Mouse (Mus musculus) limb, embryonic 15.5 days (tissue): Measurements from ENCODE around the gene Trim46. TPM values are rescaled to one million over a fixed set of nuclear protein-coding genes. Genes with fewer than 3 reads are reported as not detected.

Experiments
- ATAC-seq: fragments of 200-750 bp; cut with Nextera tagmentation; 2 replicates; pipeline ENCODE4 v1.8.0; 2017; ENCODE audit warnings: low read depth, moderate TSS enrichment; ENCODE audit not compliant: insufficient number of reproducible peaks, low FRiP score, low TSS enrichment
- H3K27ac ChIP-seq: fragments of 300-500 bp; sonication (generic); 2 replicates; pipeline ENCODE4 v1.5.1; 2015; ENCODE audit warnings: moderate library complexity, mild to moderate bottlenecking, inconsistent platforms
- H3K27me3 ChIP-seq: fragments of 300-500 bp; sonication (generic); 2 replicates; pipeline ENCODE4 v1.6.1; 2015; ENCODE audit warnings: inconsistent platforms
- H3K36me3 ChIP-seq: fragments of 300-500 bp; sonication (generic); 2 replicates; pipeline ENCODE4 v1.6.1; 2015; ENCODE audit warnings: inconsistent platforms
- H3K4me1 ChIP-seq: fragments of 300-500 bp; sonication (generic); 2 replicates; pipeline ENCODE4 v1.6.1; 2015; ENCODE audit warnings: inconsistent platforms
- H3K4me2 ChIP-seq: fragments of 300-500 bp; sonication (generic); 2 replicates; pipeline ENCODE4 v1.6.1; 2015; ENCODE audit warnings: mild to moderate bottlenecking, inconsistent platforms
- H3K4me3 ChIP-seq: fragments of 300-500 bp; sonication (generic); 2 replicates; pipeline ENCODE4 v1.5.1; 2015; ENCODE audit warnings: mild to moderate bottlenecking, inconsistent platforms
- H3K9ac ChIP-seq: fragments of 300-500 bp; sonication (generic); 2 replicates; pipeline ENCODE4 v1.6.1; 2015; ENCODE audit warnings: inconsistent platforms
- H3K9me3 ChIP-seq: fragments of 300-500 bp; sonication (generic); 2 replicates; pipeline ENCODE4 v1.6.1; 2016; ENCODE audit warnings: inconsistent platforms
- WGBS: fragments of 180-500 bp; shearing (Covaris S2); methylation state at CpG from one replicate; pipeline ENCODE4 v1.1.7; 2015; 5-methylcytosine and 5-hydroxymethylcytosine counted together
- polyA plus RNA-seq: library from polyadenylated mRNA; unstranded; fragments of >200 nt; fragmentation: Nextera tagmentation; extraction: Ambion mirVana; gene quantifications from 2 replicates; pipeline ENCODE4 v1.2.1, GENCODE M21; 2015

The Trim46 gene
- polyA plus RNA-seq, 1 experiment from 2014 or later, result 4.7 TPM

GRCm38 (mm10) chr3:89281579-89282290 lies 35.6 kb upstream of the Trim46 start:
- H3K27ac ChIP-seq, result peak overlapping the region; percentile 90
- no peak for ATAC-seq
- H3K4me3 ChIP-seq, result peak overlapping the region; percentile 58
- H3K4me2 ChIP-seq, result peak overlapping the region; percentile 94
- no peaks in the 10 kb centered on the region for H3K36me3 ChIP-seq
- 12% methylated on average over 20 of the region's 20 CpGs for WGBS
- no peaks in the 10 kb centered on the region for H3K27me3 ChIP-seq
- H3K9me3 ChIP-seq, result no peaks in the 10 kb centered on the region
- peaks cover 55% of the 10 kb centered on the region for H3K4me1 ChIP-seq
- 0 out of 2 replicates have a peak overlapping the region, but pooled peaks have one; percentile 66 for H3K9ac ChIP-seq

- H3K9ac ChIP-seq, result peak within 1 kb of the TSS; percentile 66
- peak within 1 kb of the TSS; percentile 58 for H3K4me3 ChIP-seq
- no peaks in the 10 kb centered on the region for H3K27me3 ChIP-seq
- H3K4me2 ChIP-seq, result peak within 1 kb of the TSS; percentile 94
- H3K4me1 ChIP-seq, result peaks cover 58% of the 10 kb centered on the region
- H3K9me3 ChIP-seq, result no peaks in the 10 kb centered on the region
- WGBS, result under 1% methylated on average over 52 of the region's 52 CpGs
- peak within 1 kb of the TSS; percentile 90 for H3K27ac ChIP-seq
- H3K36me3 ChIP-seq, result peaks cover 4% of the 10 kb centered on the region; the same call in 1 of the 2 replicates
- ATAC-seq, result 0 out of 2 replicates have a peak, but pooled peaks have one; percentile 20
Measured at GRCm38 (mm10) chr3:89280606-89281511, 34.8 kb upstream of the Trim46 start, which contains the start of gene Efna1. TSS of gene Efna1 (minus strand) at chr3:89281142.

DNA sequence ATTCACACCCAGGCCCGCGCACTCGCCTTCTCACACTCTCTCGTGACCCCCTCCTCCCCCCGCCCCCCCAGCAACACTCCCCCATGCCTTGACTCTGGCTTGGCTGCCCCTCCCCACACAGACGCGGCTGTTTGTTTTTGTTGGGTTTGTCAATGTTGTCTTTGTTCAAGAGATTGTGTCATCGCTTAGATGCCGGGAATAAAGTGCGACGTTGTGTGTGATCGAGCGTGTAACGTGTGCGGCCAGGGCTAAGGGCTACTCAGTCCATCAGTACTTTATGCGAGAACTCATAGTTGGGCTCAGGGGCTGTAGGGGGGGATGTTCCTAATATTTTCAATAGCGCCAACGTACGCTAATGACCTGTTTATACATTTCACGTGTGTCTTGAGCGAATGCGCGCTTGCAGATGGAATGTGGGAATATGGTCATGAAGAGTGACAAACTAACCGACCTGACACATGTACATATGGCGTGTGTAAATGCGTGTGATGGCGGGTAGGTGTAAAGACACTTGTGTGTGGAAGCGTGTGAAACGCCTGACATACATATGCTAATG lies 34.0 kb upstream of the Trim46 start:
- Histone ChIP-seq H3K4me2 (peak overlapping the region; percentile 94), H3K4me3 (peak overlapping the region; percentile 58), H3K36me3 (peaks cover 11% of the 10 kb centered on the region), H3K27ac (peak overlapping the region; percentile 90), H3K9me3 (no peaks in the 10 kb centered on the region), H3K4me1 (peaks cover 58% of the 10 kb centered on the region), H3K27me3 (no peaks in the 10 kb centered on the region), H3K9ac (peak overlapping the region; percentile 66; the same call in 1 of the 2 replicates)
- ATAC-seq, result no peak
- under 1% methylated on average over 29 of the region's 29 CpGs for WGBS

- 2% methylated on average over 34 of the region's 35 CpGs for WGBS
- H3K27me3 ChIP-seq, result no peaks in the 10 kb centered on the region
- peaks cover 17% of the 10 kb centered on the region for H3K36me3 ChIP-seq
- H3K9ac ChIP-seq, result peak overlapping the region; percentile 66
- peak; percentile 79 for ATAC-seq
- peak overlapping the region; percentile 94 for H3K4me2 ChIP-seq
- peak overlapping the region; percentile 58 for H3K4me3 ChIP-seq
- no peaks in the 10 kb centered on the region for H3K9me3 ChIP-seq
- H3K4me1 ChIP-seq, result peaks cover 58% of the 10 kb centered on the region
- peak overlapping the region; percentile 90 for H3K27ac ChIP-seq
Measured at GRCm38 (mm10) chr3:89279153-89279890, 33.2 kb upstream of the Trim46 start.

- whole genome bisulfite sequencing, result 17% methylated on average over 8 of the region's 8 CpGs
- Histone ChIP-seq H3K4me1 (peaks cover 58% of the 10 kb centered on the region), H3K9ac (peak overlapping the region; percentile 66), H3K4me2 (peak overlapping the region; percentile 94), H3K9me3 (no peaks in the 10 kb centered on the region), H3K36me3 (peaks cover 21% of the 10 kb centered on the region), H3K27ac (peak overlapping the region; percentile 90), H3K4me3 (peak overlapping the region; percentile 58), H3K27me3 (no peaks in the 10 kb centered on the region)
- no peak for ATAC-seq
Measured at GRCm38 (mm10) chr3:89278643-89279042, 32.5 kb upstream of the Trim46 start.

GRCm38 (mm10) chr3:89278107-89278506 lies 32.0 kb upstream of the Trim46 start:
- H3K4me3 ChIP-seq, result peak overlapping the region; percentile 58
- H3K27ac ChIP-seq, result peak overlapping the region; percentile 90
- peaks cover 26% of the 10 kb centered on the region for H3K36me3 ChIP-seq
- WGBS, result 54% methylated on average over 7 of the region's 7 CpGs
- H3K9ac ChIP-seq, result peak overlapping the region; percentile 8; the same call in 1 of the 2 replicates
- no peaks in the 10 kb centered on the region for H3K9me3 ChIP-seq
- H3K4me1 ChIP-seq, result peaks cover 58% of the 10 kb centered on the region
- H3K4me2 ChIP-seq, result peak overlapping the region; percentile 94
- H3K27me3 ChIP-seq, result no peaks in the 10 kb centered on the region
- ATAC-seq, result no peak

DNA sequence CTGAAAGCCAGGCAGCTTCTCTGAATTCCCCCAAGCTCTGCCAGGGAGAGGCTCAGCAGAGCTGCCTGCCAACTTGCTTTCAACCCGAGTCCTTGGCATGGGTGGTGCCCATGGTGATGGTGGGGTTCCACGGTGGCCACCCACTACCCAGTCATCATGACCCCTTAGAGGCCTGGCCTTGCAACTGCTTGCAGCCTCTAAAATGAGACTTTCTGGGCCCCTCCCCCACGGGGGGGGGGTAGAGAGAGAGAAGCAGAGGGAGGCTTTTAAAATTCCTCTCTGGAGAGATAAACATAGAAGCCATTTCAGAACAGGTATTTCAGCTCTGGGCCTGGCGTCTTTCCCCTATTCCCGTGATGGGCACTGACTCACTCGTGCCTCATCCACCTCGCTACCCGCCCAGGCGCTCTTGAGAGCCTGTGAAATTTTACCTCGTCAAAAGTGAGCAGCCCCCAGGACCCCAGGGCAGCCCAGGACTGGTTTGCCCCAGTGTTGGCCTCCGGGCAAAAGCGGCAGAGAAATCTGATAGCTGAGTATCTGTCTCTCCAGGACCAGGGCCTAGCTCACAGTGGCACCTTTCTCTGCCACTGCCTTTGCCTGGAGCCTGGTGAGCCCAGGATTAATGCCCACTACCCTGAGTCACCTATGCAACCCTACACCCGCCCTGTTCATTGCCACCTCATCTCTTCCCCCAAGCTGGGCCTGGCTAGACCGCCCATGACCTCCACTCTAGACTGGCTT lies 31.3 kb upstream of the Trim46 start:
- H3K36me3 ChIP-seq, result peaks cover 32% of the 10 kb centered on the region
- no peaks in the 10 kb centered on the region for H3K27me3 ChIP-seq
- H3K9ac ChIP-seq, result peak overlapping the region; percentile 8; the same call in 1 of the 2 replicates
- no peak; the same call in 1 of the 2 replicates for ATAC-seq
- peak overlapping the region; percentile 58 for H3K4me3 ChIP-seq
- H3K4me2 ChIP-seq, result peak overlapping the region; percentile 94
- H3K9me3 ChIP-seq, result no peaks in the 10 kb centered on the region
- H3K27ac ChIP-seq, result peak overlapping the region; percentile 90
- peaks cover 58% of the 10 kb centered on the region for H3K4me1 ChIP-seq
- 24% methylated on average over 14 of the region's 14 CpGs for WGBS

DNA sequence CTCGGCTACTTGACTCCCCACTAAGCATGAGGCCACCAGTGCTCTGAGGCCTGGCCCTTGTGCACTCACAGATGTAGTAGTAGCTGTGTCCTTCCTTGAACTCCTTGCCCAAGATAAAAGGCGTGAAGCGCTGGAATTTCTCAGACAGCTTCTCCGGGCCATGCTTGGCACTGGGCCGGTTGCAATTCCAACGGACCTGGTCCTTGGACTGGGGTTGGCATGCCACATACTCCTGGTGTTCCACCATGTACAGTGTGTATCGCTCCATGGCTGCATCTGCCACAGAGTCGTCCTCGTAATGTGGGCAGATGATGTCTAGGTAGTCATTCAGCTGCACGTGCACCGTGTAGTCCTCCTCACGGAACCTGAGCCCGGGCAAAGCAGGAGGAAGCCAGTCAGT lies 30.0 kb upstream of the Trim46 start:
- Histone ChIP-seq H3K27ac (no peak overlapping the region), H3K9me3 (no peaks in the 10 kb centered on the region), H3K4me2 (no peak overlapping the region), H3K36me3 (peaks cover 40% of the 10 kb centered on the region), H3K9ac (no peak overlapping the region), H3K27me3 (no peaks in the 10 kb centered on the region), H3K4me3 (no peak overlapping the region), H3K4me1 (peaks cover 52% of the 10 kb centered on the region)
- no peak for ATAC-seq
- WGBS, result 88% methylated on average over 13 of the region's 13 CpGs

GRCm38 (mm10) chr3:89271760-89272159 lies 25.7 kb upstream of the Trim46 start:
- ATAC-seq, result no peak
- 40% methylated on average over 6 of the region's 6 CpGs for WGBS
- no peaks in the 10 kb centered on the region for H3K27me3 ChIP-seq
- H3K4me2 ChIP-seq, result no peak overlapping the region
- H3K4me1 ChIP-seq, result peaks cover 49% of the 10 kb centered on the region
- H3K9ac ChIP-seq, result no peak overlapping the region
- H3K36me3 ChIP-seq, result peaks cover 43% of the 10 kb centered on the region
- no peaks in the 10 kb centered on the region for H3K9me3 ChIP-seq
- no peak overlapping the region for H3K27ac ChIP-seq
- H3K4me3 ChIP-seq, result no peak overlapping the region

DNA sequence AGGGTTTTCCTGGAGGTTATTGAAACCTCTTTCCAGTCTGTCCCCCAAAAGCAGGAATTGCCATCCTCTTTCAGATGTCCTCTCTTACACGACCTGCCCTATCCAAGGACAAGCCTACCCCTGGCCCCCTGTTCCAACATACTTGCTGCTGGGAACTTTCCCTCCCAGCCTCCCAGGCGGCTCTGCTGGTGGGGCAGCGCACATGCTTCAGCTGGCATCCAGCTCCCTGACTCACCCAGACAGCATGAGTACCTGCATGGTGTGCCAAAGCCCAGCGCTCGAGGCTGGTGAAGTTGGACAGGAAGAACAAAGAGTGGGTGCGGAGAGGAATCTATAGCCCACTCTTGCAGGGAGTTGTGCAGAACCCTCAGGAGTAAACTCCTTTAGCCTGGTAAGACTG lies 24.8 kb upstream of the Trim46 start:
- Histone ChIP-seq H3K4me2 (peak overlapping the region; percentile 57), H3K4me1 (peaks cover 46% of the 10 kb centered on the region), H3K4me3 (peak overlapping the region; percentile 57), H3K27ac (peak overlapping the region; percentile 94), H3K27me3 (no peaks in the 10 kb centered on the region), H3K9me3 (no peaks in the 10 kb centered on the region), H3K9ac (peak overlapping the region; percentile 65; the same call in 1 of the 2 replicates), H3K36me3 (peaks cover 39% of the 10 kb centered on the region)
- ATAC-seq, result no peak
- 55% methylated on average over 6 of the region's 6 CpGs for WGBS
